Mouse (Mus musculus): ENCODE data around the gene Ubash3a.

Gene Ubash3a

DNA sequence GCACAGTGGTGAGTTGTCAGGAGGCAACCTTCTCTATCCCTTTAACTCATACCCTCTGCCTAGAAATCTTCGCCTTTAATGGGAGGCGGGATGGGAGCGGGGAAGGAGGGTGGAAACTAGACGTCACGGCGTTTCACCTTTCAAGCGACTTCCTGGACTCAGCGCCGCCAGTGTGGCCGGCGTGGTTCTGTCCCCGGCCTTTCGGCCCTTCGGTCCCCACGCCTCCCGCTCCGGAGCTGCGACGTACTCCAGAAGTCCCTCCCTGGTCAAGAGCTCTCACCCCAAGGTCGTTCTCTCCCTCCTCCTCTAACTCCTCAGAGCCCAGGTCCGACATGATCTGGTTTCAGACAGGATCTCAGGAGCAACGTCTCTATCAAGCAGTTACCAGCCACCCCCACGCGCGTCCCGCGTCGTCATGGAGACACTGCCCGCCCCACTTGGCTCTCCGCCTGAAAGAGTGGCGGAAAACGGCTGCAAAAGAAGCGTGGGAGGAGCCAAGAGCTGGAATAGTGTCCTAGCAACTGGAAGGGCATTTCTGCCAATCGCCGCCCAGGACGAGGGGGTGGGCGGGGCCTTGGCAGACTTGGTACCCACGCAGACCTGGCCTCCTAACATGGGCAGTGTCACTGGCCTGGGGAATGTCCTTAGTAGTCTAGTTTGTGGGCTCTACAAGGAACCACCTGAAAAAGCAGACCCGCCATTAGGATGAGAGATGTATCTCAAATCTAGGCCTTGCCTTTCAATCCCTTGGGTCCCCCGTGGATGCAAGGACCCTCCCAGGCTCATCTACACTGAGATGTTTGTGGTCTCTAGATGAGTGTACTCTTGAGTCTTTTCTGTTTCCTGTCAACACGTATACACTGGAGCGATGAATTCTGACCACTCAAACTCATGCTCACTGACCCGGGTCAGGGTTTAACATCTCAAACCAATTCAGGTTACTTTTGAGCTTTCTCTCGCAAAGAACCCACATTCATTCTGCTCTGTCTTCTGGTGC is 69.5 kb downstream of the Ubash3a start, which contains the start of gene Rsph1:
Gene Rsph1, minus strand, starts transcription at position 462 of the 997 bp plus-strand sequence.
- DNase-seq (ENCODE audit: inconsistent age in 2 of 2, low spot score in 1 of 2): peak; percentile 100

- no peak for DNase-seq (ENCODE audit: inconsistent age in 2 of 2, low spot score in 1 of 2)
Measured at GRCm38 (mm10) chr17:31277931-31278330, 70.3 kb downstream of the Ubash3a start.

GRCm38 (mm10) chr17:31279541-31279940 is 71.9 kb downstream of the Ubash3a start:
- DNase-seq (ENCODE audit: inconsistent age in 2 of 2, low spot score in 1 of 2): no peak

GRCm38 (mm10) chr17:31280269-31280668 is 72.6 kb downstream of the Ubash3a start:
- no peak for DNase-seq (ENCODE audit: inconsistent age in 2 of 2, low spot score in 1 of 2)

DNA sequence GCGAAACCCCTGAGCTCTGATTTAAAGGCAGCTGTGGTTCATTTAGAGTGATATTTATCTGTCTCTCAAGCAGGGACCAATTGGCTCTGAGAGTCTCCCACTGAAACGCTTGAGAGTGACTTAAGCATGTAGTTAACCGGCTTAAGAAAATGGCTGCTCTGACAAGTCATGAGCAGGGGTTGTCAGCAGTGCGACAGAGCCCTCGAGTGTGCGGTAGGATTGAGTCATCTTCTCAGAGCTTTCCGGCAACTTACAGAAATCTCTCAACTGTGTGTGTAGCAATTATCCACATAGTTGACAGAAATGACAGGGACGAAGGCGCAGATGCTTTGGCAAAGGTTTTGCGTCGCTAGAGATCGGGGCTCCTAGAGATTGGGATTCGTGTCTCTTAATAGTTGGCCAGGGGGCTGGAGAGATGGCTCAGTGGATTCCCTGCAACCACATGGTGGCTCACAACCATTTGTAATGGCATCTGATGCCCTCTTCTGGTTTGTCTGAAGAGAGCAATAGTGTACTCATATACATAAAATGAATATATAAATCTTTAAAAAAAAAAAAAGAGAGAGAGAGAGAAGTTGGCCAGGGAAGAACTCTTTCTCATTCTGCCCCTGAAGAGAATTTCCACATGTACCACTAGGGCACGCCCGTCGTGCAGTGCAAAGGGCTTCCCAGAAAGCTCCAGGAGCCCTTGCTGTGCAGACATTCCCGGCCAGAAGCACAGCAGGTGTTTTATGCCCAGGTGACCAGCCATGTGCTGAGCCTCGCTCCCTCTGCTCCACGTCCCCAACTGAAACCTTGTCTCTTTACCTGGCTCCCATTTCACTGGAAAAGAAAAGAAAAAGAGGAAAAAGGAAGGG is 74.4 kb downstream of the Ubash3a start:
- DNase-seq (ENCODE audit: inconsistent age in 2 of 2, low spot score in 1 of 2): peak in 1 of 2 experiments; percentile 46

DNA sequence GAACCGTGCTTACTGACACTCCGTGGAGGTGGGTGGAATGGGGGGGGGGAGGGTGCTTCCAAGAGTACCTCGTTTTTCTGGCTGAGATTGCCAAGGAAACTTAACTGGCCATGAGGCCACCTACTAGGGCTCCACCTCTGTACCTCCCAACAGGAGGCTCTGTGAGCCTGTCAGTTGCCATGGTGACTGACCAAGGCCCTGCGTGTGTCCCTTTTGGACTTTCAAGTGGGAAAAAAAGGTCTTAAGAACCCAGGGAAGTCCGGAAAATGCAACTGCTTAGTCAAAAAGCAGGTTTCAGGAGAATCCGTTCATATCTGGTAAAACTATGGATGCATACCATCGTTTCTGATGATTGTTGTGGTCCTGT is 75.0 kb downstream of the Ubash3a start:
- DNase-seq (ENCODE audit: inconsistent age in 2 of 2, low spot score in 1 of 2): no peak

DNA sequence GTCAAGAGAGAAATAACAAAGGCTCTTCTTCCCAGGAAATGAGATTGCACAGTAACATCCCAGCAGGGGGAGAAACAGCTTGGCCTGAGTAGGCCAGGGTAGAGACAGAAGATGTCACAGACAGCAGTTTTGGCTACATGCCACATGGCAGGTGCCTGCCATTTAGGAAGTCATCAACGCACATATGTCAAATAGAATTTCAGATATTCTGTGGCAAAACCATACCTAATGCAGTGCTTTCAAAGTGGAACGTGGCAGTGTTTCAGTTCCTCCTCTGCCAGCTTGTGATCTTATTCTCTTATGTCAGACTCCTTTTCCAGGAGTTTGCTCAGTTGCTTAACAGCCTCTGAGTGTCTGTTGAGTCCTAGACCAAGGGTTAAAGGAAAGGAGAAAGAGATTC is 78.2 kb downstream of the Ubash3a start:
- no peak for DNase-seq (ENCODE audit: inconsistent age in 2 of 2, low spot score in 1 of 2)

DNA sequence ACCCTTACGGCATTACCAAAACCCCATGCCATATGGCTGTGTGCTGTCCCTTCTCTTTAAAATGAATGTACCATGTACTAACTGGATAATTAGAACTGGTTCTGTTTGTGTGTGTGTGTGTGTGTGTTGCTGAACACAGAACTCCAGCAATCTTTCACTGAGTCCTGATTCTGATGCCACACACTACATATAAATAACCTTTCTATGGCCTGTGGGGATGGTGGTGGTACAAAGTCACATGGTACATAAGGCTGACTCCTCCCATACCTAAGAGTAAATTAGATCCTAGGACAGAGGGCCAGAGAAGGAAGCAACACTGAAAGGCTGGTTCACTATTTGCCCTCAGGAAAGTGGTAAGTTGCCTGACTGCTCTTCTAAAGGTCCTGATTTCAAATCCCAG is 78.8 kb downstream of the Ubash3a start, which contains the start of gene Slc37a1:
Gene Slc37a1, plus strand, starts transcription at position 301 of the 400 bp plus-strand sequence.
- DNase-seq (ENCODE audit: inconsistent age in 2 of 2, low spot score in 1 of 2): no peak

DNA sequence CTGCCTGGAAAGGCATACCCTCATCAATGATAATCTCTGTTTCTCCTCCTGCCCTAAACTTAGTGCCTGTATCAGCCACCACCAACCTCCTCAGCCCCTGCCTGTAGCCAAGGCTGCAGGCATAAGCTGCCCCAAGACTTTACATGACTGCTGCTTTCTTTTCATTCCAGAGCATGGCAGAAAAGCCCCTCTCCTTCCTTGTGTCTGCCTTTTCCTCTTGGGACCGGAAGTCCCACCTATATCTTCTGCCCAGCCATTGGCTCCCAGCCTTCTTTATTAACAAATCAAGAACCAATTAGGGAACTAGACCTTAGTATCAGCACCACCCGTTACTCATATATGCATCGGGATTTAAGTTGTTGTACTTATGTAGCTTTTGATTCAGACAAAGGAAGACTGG is 79.5 kb downstream of the Ubash3a start:
- no peak for DNase-seq (ENCODE audit: inconsistent age in 2 of 2, low spot score in 1 of 2)

DNA sequence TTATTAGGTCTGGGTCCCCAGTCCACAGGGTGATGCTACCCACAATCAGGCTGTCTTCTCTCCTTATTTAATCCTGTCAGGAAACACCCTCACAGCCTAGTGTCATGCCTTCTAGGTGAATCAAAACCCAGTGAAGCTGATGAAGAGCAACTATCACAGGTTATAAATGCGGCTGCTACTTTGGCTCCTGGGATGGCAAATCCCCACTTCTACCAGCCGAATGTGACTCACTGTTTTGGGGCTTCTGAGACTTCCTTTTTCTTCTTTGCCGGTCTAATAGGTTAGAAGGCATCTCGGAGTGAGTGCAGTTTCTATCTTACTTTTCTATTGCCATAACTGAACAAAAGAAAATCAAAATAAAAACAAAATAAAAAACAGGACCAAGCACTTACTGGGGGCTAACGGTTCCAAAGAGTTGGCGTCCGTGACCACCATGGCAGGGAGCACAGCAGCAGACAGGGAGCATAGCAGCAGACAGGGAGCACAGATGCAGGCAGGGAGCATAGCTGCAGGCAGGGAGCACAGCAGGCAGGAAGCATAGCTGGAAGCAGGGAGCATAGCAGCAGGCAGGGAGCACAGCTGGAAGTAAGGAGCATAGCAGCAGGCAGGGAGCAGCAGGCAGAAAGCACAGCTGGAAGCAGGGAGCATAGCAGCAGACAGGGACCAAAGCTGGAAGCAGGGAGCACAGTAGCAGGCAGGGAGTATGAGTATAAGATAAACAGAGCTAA is 81.5 kb downstream of the Ubash3a start:
- DNase-seq (ENCODE audit: inconsistent age in 2 of 2, low spot score in 1 of 2): no peak

- DNase-seq (ENCODE audit: inconsistent age in 2 of 2, low spot score in 1 of 2): no peak
Measured at GRCm38 (mm10) chr17:31290311-31290710, 82.6 kb downstream of the Ubash3a start.

GRCm38 (mm10) chr17:31290859-31291258 is 83.2 kb downstream of the Ubash3a start:
- peak in 1 of 2 experiments; percentile 59 for DNase-seq (ENCODE audit: inconsistent age in 2 of 2, low spot score in 1 of 2)

DNA sequence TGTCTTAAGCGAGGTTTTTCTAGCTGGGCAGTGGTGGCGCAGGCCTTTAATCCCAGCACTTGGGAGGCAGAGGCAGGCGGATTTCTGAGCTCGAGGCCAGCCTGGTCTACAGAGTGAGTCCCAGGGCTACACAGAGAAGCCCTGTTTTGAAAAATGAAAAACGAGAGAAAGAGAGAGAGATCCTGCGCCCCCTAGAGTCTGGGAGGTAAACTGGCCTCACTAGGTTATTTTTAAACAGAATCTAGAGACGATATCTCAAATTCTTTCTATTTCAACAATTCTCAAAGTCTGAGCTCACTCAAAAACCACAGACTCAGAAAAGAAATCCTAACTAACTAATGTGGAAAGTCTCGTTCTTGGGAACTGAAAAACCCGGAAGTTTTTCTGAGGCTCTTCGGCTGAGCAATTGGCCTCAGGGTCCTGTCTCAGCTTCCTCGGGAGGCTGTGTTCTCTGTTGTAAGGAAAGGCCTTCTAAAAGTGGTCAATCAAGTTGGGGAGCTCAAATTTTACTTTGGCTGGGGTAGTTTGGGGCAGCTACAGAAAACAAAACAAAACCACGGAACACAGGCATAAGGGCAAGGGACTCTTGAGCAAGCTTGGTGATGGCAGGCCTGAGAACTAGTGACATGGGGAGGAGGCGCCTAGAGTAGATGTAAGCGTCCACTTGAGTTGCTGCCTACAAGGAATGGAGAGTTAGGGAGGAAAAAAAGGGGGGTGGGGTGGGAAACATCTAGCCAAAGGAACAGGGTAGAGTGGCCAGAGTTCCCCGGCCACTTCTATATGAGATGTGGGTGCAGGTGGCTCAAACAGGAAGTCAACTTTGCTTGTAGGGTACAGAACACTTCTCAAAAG is 86.9 kb downstream of the Ubash3a start:
- peak in 1 of 2 experiments; percentile 76 for DNase-seq (ENCODE audit: inconsistent age in 2 of 2, low spot score in 1 of 2)

- DNase-seq (ENCODE audit: inconsistent age in 2 of 2, low spot score in 1 of 2): peak; percentile 63 to 90
Measured at GRCm38 (mm10) chr17:31295215-31295891, 87.7 kb downstream of the Ubash3a start.

DNA sequence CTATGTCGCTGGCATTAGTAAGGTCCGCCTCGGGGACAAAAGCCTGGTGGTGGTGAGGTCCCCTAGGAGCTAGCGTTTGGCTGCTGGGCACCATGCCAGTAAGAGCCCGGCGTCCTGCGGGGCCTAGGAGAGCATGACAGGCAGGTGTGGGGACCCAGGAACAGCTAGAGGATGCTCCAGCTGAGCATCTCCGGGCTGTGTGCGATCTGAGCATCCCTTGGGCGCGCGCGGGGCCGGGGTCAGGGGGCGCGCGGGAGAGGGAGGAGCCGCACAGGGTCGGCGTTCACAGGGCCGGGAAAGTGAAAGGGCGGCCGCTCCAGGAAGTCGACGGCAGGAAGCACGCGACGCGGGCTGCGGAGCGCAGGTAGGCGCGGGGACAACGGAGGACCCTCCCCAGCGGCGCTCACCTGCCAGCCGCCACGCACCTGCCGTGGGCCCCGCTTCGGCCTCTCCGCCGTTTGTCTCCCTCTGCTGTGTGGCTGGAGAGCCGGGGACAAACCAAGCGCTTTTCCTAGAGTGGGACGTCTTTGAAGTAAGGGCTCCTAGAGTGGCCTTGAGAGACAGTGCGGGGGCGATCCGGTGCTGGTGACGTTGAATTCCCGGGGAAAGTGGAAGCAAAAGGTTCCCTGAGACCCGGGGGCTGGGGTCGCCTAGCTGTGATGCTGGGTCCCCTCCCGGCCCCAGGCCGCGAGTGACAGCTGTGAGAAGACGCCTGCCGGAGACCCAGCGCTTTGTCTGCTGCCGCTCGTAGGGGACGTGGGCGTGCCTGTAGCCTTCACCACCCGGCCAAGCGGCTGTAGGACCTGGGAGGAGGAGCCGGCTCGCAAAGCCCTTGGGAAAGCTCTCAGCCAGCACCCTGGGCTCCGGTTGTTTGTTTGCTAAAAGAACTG is 88.5 kb downstream of the Ubash3a start:
- DNase-seq (ENCODE audit: inconsistent age in 2 of 2, low spot score in 1 of 2): peak; percentile 92 to 96

All from adrenal gland, adult (tissue).